Mouse (Mus musculus) kidney, adult 2 months (tissue): Measurements from ENCODE around the gene Prkce.

ENCODE experiments used
- CTCF ChIP-seq: fragments of 200-500 bp; conservative IDR thresholded peaks from 2 replicates; pipeline ENCODE4 v1.5.1; 2011; ENCODE audit warnings: low read depth, mild to moderate bottlenecking, control low read depth, low read length, moderate library complexity, mixed read lengths; ENCODE audit not compliant: insufficient read depth, insufficient read length
- POLR2A ChIP-seq: fragments of 200-500 bp; IDR thresholded peaks from one replicate; pipeline ENCODE4 v1.6.1; 2011; ENCODE audit warnings: low read depth, low read length, control low read depth

DNA sequence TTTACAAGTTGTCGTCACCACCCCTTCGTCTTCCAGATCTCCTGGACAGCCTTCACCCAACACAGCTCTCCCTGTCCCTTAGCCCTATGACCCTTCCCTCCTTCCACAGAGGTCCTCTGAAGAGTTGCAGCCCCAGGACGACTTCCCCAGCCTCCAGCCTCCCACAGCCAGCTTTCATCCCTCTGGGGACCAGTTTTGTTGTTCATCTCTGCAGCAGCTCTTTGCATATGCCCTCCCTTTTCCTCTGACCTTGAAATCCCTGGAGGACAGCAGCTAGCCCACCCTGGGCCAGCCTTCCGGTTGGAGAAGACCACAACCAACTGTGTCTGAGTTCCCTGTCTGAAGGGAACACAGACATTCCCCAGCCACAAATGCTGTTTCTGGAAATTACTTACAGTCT is 483.5 kb downstream of the Prkce start:
- no peak for TF ChIP-seq POLR2A
- no peak for TF ChIP-seq CTCF
